Mouse (Mus musculus) lung, embryonic 15.5 days (tissue): ENCODE data around the gene Homer2. TPM values are rescaled to one million over a fixed set of nuclear protein-coding genes. Genes with fewer than 3 reads are reported as not detected.

Experiments used
- ATAC-seq: fragments of 200-750 bp; cut with Nextera tagmentation; 2 replicates; pipeline ENCODE4 v1.8.0; 2017; ENCODE audit warnings: moderate number of reproducible peaks, borderline replicate concordance; ENCODE audit not compliant: low FRiP score, low TSS enrichment; ENCODE audit errors: extremely low read depth
- H3K27ac ChIP-seq: fragments of 300-500 bp; sonication (generic); 2 replicates; pipeline ENCODE4 v1.5.1; 2015; ENCODE audit warnings: moderate library complexity, mild to moderate bottlenecking, inconsistent platforms
- H3K27me3 ChIP-seq: fragments of 300-500 bp; sonication (generic); 2 replicates; pipeline ENCODE4 v1.6.1; 2015; ENCODE audit warnings: inconsistent platforms
- H3K36me3 ChIP-seq: fragments of 300-500 bp; sonication (generic); 2 replicates; pipeline ENCODE4 v1.6.1; 2015; ENCODE audit warnings: inconsistent platforms
- H3K4me1 ChIP-seq: fragments of 300-500 bp; sonication (generic); 2 replicates; pipeline ENCODE4 v1.6.1; 2015; ENCODE audit warnings: inconsistent platforms
- H3K4me2 ChIP-seq: fragments of 300-500 bp; sonication (generic); 2 replicates; pipeline ENCODE4 v1.6.1; 2015; ENCODE audit warnings: inconsistent platforms, mild to moderate bottlenecking, moderate library complexity
- H3K4me3 ChIP-seq: fragments of 300-500 bp; sonication (generic); 2 replicates; pipeline ENCODE4 v1.5.1; 2015; ENCODE audit warnings: mild to moderate bottlenecking, inconsistent platforms
- H3K9ac ChIP-seq: fragments of 300-500 bp; sonication (generic); 2 replicates; pipeline ENCODE4 v1.6.1; 2015; ENCODE audit warnings: inconsistent platforms
- H3K9me3 ChIP-seq: fragments of 300-500 bp; sonication (generic); 2 replicates; pipeline ENCODE4 v1.6.1; 2016; ENCODE audit warnings: inconsistent platforms
- WGBS: fragments of 180-500 bp; shearing (Covaris S2); methylation state at CpG from one replicate; pipeline ENCODE4 v1.1.7; 2015; 5-methylcytosine and 5-hydroxymethylcytosine counted together
- polyA plus RNA-seq: library from polyadenylated mRNA; unstranded; fragments of >200 nt; fragmentation: Nextera tagmentation; extraction: Ambion mirVana; gene quantifications from 2 replicates; pipeline ENCODE4 v1.2.1, GENCODE M21; 2015

Homer2 gene
- polyA plus RNA-seq, 1 experiment from 2014 or later: 41.1 TPM

GRCm38 (mm10) chr7:81725986-81726727 lies 18.8 kb upstream of the Homer2 start:
- no peak for ATAC-seq
- H3K4me2 ChIP-seq: peak overlapping the region; percentile 11; the same call in 1 of the 2 replicates
- H3K4me3 ChIP-seq: no peak overlapping the region
- peak overlapping the region; percentile 31 for H3K27ac ChIP-seq
- no peaks in the 10 kb centered on the region for H3K9me3 ChIP-seq
- H3K9ac ChIP-seq: no peak overlapping the region
- 47% methylated on average over 18 of the region's 18 CpGs for WGBS
- H3K4me1 ChIP-seq: peaks cover 9% of the 10 kb centered on the region; the same call in 1 of the 2 replicates
- no peaks in the 10 kb centered on the region for H3K27me3 ChIP-seq
- no peaks in the 10 kb centered on the region for H3K36me3 ChIP-seq

- H3K27ac ChIP-seq: no peak overlapping the region
- H3K36me3 ChIP-seq: no peaks in the 10 kb centered on the region
- H3K4me1 ChIP-seq: peaks cover 9% of the 10 kb centered on the region; the same call in 1 of the 2 replicates
- H3K4me3 ChIP-seq: no peak overlapping the region
- H3K9me3 ChIP-seq: no peaks in the 10 kb centered on the region
- ATAC-seq: no peak
- H3K4me2 ChIP-seq: no peak overlapping the region
- 85% methylated on average over 10 of the region's 10 CpGs for WGBS
- H3K9ac ChIP-seq: no peak overlapping the region
- H3K27me3 ChIP-seq: no peaks in the 10 kb centered on the region
These were observed 16.5 kb upstream of the Homer2 start for GRCm38 (mm10) chr7:81723851-81724250.

GRCm38 (mm10) chr7:81721271-81721670 lies 13.9 kb upstream of the Homer2 start:
- Histone ChIP-seq H3K9ac (no peak overlapping the region), H3K27ac (no peak overlapping the region)
- 54% methylated on average over 5 of the region's 5 CpGs for WGBS

GRCm38 (mm10) chr7:81719216-81719661 lies 11.9 kb upstream of the Homer2 start:
- H3K9me3 ChIP-seq: no peaks in the 10 kb centered on the region
- no peaks in the 10 kb centered on the region for H3K36me3 ChIP-seq
- H3K4me3 ChIP-seq: no peak overlapping the region
- ATAC-seq: no peak
- H3K27me3 ChIP-seq: no peaks in the 10 kb centered on the region
- H3K4me1 ChIP-seq: no peaks in the 10 kb centered on the region
- H3K4me2 ChIP-seq: no peak overlapping the region
- no peak overlapping the region for H3K9ac ChIP-seq
- no peak overlapping the region for H3K27ac ChIP-seq
- WGBS: 70% methylated on average over 1 of the region's 1 CpGs

More at GRCm38 (mm10) chr7:81721271-81721670, 13.9 kb upstream of the Homer2 start:
- H3K36me3 ChIP-seq: no peaks in the 10 kb centered on the region
- no peaks in the 10 kb centered on the region for H3K9me3 ChIP-seq
- H3K4me2 ChIP-seq: no peak overlapping the region
- ATAC-seq: no peak
- H3K4me1 ChIP-seq: peaks cover 9% of the 10 kb centered on the region; the same call in 1 of the 2 replicates
- no peak overlapping the region for H3K4me3 ChIP-seq
- H3K27me3 ChIP-seq: no peaks in the 10 kb centered on the region

- no peaks in the 10 kb centered on the region for H3K27me3 ChIP-seq
- no peaks in the 10 kb centered on the region for H3K36me3 ChIP-seq
- H3K4me1 ChIP-seq: no peaks in the 10 kb centered on the region
- H3K4me3 ChIP-seq: no peak overlapping the region
- WGBS: 73% methylated on average over 1 of the region's 1 CpGs
- no peak overlapping the region for H3K9ac ChIP-seq
- no peak overlapping the region for H3K4me2 ChIP-seq
- no peak overlapping the region for H3K27ac ChIP-seq
- H3K9me3 ChIP-seq: no peaks in the 10 kb centered on the region
- ATAC-seq: no peak
These were observed 11.3 kb upstream of the Homer2 start for GRCm38 (mm10) chr7:81718657-81719056.

GRCm38 (mm10) chr7:81710166-81710565 lies 2.8 kb upstream of the Homer2 start:
- 79% methylated on average over 4 of the region's 4 CpGs for WGBS
- Histone ChIP-seq H3K4me3 (no peak overlapping the region), H3K36me3 (no peaks in the 10 kb centered on the region), H3K4me1 (peaks cover 24% of the 10 kb centered on the region), H3K9ac (no peak overlapping the region), H3K9me3 (no peaks in the 10 kb centered on the region), H3K27me3 (peaks cover 32% of the 10 kb centered on the region), H3K4me2 (no peak overlapping the region), H3K27ac (no peak overlapping the region)
- no peak for ATAC-seq

GRCm38 (mm10) chr7:81708165-81708564 lies 838 bp upstream of the Homer2 start:
- H3K27ac ChIP-seq: peak overlapping the region; percentile 41
- no peak overlapping the region for H3K4me2 ChIP-seq
- no peak for ATAC-seq
- H3K36me3 ChIP-seq: no peaks in the 10 kb centered on the region
- H3K4me1 ChIP-seq: peaks cover 26% of the 10 kb centered on the region
- peaks cover 42% of the 10 kb centered on the region for H3K27me3 ChIP-seq
- H3K4me3 ChIP-seq: no peak overlapping the region
- no peak overlapping the region for H3K9ac ChIP-seq
- H3K9me3 ChIP-seq: no peaks in the 10 kb centered on the region

- Histone ChIP-seq H3K4me1 (peaks cover 26% of the 10 kb centered on the region), H3K36me3 (no peaks in the 10 kb centered on the region), H3K27ac (peak overlapping the region; percentile 73), H3K9me3 (no peaks in the 10 kb centered on the region), H3K4me3 (peak overlapping the region; percentile 64), H3K4me2 (peak overlapping the region; percentile 94), H3K9ac (peak overlapping the region; percentile 62), H3K27me3 (peaks cover 42% of the 10 kb centered on the region)
- 1% methylated on average over 72 of the region's 114 CpGs for WGBS
- ATAC-seq: peak; percentile 52
These were observed 623 bp downstream of the Homer2 start for GRCm38 (mm10) chr7:81706416-81707391.

GRCm38 (mm10) chr7:81706027-81706415 lies 1.3 kb downstream of the Homer2 start:
- WGBS: 32% methylated on average over 12 of the region's 12 CpGs
- peak overlapping the region; percentile 62 for H3K9ac ChIP-seq

GRCm38 (mm10) chr7:81698357-81698756 lies 9.0 kb downstream of the Homer2 start:
- 86% methylated on average over 13 of the region's 13 CpGs for whole genome bisulfite sequencing
- H3K9ac ChIP-seq: no peak overlapping the region
- no peak for ATAC-seq
- no peaks in the 10 kb centered on the region for H3K27me3 ChIP-seq
- H3K4me3 ChIP-seq: no peak overlapping the region
- no peak overlapping the region for H3K27ac ChIP-seq
- no peaks in the 10 kb centered on the region for H3K9me3 ChIP-seq
- H3K4me1 ChIP-seq: no peaks in the 10 kb centered on the region
- H3K4me2 ChIP-seq: no peak overlapping the region
- H3K36me3 ChIP-seq: no peaks in the 10 kb centered on the region

More at GRCm38 (mm10) chr7:81706027-81706415, 1.3 kb downstream of the Homer2 start:
- H3K36me3 ChIP-seq: no peaks in the 10 kb centered on the region
- no peaks in the 10 kb centered on the region for H3K9me3 ChIP-seq
- peak overlapping the region; percentile 73 for H3K27ac ChIP-seq
- peak overlapping the region; percentile 94 for H3K4me2 ChIP-seq
- H3K4me3 ChIP-seq: peak overlapping the region; percentile 64
- H3K27me3 ChIP-seq: peaks cover 42% of the 10 kb centered on the region
- ATAC-seq: no peak
- H3K4me1 ChIP-seq: peaks cover 26% of the 10 kb centered on the region

- no peaks in the 10 kb centered on the region for H3K9me3 ChIP-seq
- no peaks in the 10 kb centered on the region for H3K36me3 ChIP-seq
- H3K4me2 ChIP-seq: no peak overlapping the region
- no peak overlapping the region for H3K4me3 ChIP-seq
- H3K4me1 ChIP-seq: no peaks in the 10 kb centered on the region
- H3K27me3 ChIP-seq: no peaks in the 10 kb centered on the region
- H3K9ac ChIP-seq: no peak overlapping the region
- no peak for ATAC-seq
- H3K27ac ChIP-seq: no peak overlapping the region
- 74% methylated on average over 4 of the region's 4 CpGs for WGBS
These were observed 9.4 kb downstream of the Homer2 start for GRCm38 (mm10) chr7:81697954-81698353.
